Mouse (Mus musculus) adrenal gland, postnatal 36 days (tissue): Measurements from ENCODE around the gene Nsd1. TPM values are rescaled to one million over a fixed set of nuclear protein-coding genes. Genes with fewer than 3 reads are reported as not detected.
"Not testable (repeated sequence)": the region's sequence is repeated elsewhere in the genome, so short reads cannot be mapped to it uniquely, and the experiment has no call there.

Source experiments
- DNase-seq, 2 experiments: peaks; one replicate each; pipeline ENCODE4 v3.0.0; 2021; ENCODE audit warnings: mixed read lengths in 1 of 2
- total RNA-seq, 2 experiments: library from RNA; stranded (reverse); gene quantifications; 2 replicates each; pipeline ENCODE4 v1.2.3; 2021

Nsd1 gene
- total RNA-seq, 2 experiments from 2014 or later = 103 to 115 TPM

DNA sequence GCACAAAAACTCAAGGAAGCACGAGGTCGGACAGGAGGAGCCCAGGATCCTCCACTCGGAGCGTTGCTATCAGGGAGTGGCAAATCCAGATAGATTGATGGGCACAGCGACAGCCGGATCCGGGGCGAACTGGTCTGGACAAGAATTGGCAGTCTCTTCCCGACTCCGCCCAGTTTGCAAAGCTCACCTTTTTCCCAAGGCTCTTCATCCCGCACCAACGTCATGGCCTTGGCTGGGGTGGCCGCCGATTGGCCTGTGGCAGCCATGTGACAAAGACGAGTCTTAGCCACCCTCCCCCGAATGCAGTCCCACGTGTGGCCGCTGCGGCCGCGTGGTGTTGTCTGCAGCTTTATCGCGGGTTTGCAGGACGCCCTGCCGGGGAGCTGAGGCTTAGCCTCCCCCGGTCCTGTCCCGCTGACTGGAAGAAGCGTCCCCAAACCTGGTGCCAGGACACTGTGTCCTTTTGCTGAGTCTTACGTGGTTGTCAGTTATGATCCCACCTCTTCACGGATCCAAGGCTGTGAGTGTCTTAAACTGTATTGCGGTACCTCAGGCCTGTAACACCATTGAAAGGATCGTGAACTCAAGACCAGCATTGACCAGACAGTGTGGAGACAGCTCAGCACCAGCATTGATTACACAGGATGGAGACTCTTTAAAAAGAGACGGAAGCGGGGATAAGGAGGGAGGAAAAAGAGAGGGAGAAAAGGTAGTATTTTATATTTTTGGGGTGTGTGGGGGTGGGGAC lies 19.3 kb upstream of the Nsd1 start:
- DNase-seq = peak; percentile 97 to 99

DNA sequence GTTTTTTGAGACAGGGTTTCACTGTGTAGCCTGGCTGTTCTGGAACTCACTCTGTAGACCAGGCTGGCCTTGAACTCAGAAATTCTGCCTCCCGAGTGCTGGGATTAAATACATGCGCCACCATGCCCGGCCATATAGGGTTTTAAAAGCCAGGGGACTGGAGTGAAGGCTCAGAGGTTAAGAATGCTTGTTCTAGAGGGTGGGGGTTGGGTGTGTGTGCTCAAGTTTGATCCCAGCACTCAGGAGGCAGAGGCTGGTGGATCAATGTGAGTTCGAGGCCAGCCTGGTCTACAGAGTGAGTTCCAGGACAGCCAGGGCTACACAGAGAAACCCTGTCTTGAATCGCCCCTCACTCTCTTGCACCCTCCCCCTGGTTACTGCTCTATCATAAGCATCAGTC lies 18.0 kb upstream of the Nsd1 start:
- no peak for DNase-seq

DNA sequence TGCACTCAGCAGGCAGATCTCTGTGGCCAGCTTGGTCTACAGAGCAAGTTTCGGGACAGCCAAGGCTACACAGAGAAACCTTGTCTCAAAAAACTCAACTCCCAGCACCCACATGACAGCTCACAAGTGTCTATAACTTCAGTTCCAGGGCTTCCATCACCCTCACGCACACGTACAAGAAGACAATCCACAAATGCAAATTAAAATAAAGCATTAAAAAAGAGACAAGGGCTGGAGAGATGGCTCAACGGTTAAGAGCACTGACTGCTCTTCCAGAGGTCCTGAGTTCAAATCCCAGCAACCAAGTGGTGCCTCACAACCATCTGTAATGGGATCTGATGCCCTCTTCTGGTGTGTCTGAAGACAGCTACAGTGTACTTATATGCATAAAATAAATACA lies 6.8 kb upstream of the Nsd1 start:
- DNase-seq = not testable (repeated sequence)

DNA sequence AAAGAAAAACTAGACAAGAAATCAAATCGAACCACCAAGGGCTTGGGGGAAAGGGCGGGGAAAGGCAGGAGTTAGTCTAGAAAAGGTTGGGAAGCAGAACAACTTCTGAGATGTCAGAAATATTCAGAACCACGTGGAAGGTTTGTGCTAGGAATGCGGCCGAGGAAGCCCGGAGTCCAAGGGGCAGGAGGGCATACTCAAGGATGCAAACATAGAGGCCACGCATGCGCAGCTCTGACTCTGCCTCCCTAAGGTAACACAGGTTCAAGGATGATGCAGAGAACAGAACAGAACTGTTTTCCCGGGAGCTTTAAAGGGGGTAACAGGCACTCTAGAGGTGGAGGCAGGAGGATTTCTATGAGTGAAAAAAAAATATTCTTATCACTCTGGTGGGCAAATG lies 5.8 kb upstream of the Nsd1 start:
- DNase-seq = no peak

DNA sequence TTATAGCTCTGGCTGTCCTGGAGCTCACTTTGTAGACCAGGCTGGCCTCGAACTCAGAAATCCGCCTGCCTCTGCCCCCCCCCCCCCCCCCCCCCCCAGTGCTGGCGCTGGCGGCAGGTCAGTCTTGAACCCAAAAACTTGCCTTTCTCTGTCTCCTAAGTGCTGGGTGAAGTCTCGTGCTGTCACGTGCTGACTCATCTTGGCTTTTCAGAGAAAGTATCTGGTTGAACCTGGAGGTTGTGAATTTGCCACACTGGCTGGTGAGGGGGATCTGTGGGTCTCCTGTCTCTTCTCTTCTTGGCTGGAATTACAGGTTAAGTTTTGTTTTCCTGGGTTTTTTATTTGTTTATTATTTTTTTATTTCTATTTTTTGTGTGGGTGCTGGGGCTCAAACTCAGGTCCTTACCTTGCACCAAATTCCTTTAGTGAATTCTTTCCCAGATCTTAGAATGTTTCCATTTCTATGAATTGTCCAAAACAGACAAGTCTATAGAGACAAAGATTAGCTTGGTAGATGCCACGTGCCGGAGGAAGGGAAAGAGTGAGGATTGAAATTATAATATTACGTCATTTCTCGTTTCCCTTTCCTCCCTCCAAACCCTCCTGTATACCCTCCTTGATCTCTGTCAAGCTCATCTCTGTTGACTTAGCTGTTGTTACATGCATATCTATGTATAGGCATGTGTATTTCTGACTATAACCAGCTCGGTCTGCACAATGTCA lies 4.8 kb upstream of the Nsd1 start:
- no peak for DNase-seq

DNA sequence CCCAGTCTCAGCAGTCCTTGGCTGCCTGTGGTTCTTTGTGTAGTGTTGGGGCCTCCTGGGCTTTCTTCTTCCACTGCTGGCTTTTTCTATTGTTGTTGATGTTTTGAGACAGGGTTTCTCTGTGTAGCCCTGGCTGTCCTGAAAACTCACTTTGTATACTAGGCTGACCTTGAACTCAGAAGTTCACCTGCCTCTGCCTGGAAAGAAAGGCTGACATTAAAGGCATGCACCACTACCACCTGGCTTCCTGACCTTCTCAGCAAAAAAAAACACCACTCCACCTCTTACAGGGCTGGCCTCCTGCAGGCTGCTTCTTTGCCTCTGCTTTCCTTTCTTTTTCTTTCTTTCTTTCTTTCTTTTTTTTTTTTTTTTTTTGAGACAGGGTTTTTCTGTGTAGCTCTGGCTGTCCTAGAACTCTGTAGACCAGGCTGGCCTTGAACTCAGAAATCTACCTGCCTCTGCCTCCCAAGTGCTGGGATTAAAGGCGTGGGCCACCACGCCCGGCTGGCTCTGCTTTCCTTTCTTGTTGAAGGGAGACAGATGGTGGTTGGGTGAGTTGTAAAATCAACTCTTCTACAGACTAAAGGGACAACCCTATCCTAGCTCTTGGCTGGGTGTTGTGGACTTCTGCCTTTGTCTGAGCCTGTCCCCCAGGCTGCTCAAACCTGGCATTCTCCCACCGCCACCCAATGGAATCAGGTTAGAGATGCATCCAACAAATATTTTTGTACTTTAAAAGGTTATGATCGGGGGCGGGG lies 4.0 kb upstream of the Nsd1 start:
- no peak for DNase-seq

DNA sequence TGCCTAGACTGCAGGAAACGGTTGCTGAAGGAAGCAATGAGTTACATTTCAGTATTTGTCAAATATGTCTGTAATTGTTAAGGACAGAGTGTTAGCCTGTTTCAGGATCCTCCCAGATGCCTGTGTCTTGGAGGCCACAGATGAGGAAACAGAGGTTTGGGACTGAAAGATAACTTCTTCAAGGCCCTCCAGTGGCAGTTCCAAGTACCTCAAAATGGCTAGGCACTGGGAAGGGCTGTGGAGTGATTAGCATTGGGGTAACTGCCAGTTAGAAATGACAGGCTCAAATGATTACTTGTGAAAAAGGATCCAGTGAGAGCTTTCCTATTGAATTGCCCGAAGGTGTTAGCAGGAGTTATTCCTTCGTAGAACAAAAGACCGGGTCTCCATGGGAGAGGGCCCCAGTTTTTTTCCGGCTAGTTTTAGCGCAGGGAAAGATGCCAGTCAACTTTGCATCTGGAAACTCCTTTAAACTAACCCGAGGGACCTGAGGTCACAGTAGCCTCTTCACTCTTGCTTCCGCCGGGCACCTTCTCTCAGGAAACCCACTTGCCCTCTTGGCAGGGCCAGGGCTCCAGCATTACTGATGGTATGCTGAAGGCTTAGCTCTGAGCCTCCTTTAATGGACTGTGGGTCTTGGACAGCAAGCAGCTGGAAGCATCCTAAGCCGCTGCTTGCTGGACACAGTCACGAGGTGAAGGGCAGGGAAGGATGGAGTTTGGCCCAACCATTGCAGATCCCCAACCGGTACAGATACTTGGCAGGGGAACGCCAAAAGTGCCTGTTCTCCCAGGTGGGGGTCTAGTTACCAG lies 539 bp upstream of the Nsd1 start:
- DNase-seq = no peak

DNA sequence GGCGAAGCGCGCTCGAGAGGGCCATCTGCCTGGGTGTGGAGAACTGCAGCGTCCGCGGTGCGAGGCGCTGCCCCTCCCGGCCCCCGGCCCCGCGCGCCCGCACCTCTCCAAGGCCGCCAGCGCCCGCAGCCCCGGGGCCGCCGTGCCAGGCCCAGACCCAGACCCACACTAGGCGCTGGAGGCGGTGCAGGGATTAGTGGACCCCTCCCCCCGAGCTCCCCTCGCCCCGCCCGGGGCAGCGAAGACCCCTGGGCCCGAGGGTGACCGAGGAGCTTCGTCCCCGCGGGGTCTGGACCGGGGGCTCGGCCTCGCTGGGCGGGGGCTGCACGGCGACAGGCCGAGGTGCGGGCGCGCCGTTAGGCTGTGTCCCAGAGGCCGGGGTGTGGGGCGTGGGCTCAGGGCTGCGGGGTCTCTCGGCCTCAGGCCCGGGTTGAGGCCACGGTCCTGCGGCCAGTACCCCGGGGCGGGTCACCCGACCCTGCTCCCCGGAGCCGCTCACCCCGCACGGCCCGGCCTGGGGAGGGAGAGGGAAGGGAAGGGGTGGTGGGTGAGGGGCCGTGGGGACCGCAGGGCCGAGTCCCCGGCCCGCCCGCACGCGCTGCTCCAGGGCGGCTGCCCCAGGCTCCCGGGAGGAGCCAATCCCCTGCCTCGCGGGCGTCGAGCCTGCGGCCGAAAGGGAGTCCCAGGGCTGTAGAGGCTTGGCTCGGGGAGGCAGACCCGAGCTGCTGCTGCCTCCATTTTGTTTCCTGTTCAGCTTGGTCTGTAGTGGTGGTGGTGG lies 800 bp downstream of the Nsd1 start:
- DNase-seq = peak; percentile 33 to 59

DNA sequence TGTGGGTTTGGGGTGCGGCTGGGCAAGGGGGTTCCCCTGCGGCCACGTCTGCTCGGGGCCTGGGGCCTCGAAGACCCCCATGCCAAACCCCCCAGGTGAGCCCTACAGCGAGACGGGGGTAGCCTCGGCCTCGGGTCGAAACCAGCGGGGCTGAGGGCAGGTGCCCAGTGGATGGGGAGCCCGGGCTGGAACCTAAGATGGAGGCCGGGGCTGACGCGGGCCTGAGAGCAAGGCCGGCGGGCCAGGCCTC lies 1.3 kb downstream of the Nsd1 start:
- DNase-seq = no peak

DNA sequence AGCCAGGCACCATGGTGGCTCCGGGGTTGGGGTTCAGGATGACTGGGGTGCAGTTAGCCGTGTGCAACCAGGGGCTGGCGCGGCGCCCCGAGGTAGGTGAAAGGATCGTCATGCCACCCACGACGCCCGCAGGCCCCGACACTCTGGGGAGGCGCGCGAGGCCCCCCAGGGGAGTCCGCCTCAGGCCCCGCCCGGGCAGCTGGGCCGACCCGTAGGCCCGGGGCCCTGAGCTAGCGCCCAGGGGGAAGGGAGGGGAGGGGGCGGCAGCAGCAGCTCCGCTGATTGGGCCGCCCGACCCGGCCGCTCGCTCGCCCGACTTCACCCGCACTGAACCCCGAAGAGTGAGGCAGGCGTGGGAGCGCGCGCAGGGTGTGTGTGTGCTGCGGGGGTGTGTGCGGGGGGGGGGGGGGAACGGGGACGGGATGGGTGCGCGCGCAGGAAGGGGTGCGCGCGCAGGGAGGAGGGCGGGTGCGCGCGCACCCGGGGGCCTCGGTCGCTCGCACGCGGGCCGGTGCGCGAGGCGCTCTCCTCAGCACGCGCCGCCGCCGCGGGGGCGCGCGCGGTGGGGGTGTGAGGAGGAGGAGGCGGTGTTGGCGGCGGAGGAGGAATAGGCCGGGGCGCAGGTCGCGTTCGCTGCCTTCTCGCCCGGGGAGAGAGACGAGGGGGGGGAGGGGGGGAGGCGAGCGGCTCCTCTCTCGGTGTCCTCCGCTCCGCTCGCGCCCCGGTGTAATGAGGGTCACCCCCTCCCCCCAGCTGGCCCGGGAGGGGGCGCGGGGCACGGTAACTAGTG lies 1.8 kb downstream of the Nsd1 start:
- DNase-seq = peak; percentile 90 to 94

DNA sequence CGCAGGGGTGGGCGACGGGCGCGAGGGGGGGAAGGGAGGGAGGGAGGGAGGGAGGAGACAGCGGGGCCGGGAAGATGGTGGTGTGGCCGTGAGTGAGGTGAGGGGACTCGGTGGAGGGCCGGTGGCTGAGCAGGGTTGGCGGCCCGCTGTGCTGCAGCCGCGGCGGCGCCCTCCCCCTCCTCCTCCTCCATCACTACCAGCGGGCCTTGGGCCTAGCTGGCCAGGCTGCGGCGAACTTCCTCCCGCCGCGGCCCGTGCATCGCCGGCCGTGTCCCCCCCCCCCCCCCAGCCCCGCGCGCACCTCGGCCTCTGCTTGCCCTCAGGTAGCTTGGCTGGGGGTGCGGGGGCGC lies 2.4 kb downstream of the Nsd1 start:
- DNase-seq = peak; percentile 59 to 77

DNA sequence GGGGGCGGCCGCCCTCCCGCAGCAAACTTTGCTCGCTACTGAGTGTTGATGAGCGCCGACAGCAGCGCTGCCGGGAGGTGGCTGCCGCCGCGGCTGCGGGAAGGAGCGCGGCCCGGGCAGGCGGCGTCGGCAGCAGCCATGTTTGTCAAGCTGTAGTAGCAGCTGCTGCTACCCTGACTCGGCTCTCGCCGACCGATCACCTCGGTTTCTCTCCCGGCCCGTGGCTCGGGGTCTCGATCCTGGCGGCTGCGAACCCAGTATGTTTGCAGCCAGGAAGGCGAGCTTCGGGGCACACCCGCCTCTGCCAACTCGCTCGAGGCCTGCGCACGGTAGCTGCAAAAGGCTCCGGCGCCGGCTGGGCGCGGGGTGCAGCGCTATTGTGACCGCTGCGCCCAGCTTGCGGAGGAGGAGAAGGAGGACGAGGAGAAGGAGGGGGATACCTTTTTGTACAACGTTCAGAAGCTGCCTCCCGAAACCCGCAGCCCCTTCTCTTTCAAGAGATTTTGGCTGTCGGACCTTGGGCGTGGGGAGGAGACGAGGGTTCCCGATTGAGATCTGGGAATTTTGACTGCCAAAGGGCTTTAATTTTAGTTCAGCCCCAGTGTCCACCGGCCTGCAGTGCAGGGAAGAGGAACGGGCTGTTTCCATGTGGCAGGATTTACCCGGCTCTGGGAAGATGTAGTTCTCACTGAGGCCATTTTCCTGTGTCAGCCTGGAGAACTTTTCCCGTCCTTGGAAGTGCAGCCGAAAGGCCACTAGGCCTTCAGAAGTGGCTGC lies 3.0 kb downstream of the Nsd1 start:
- peak; percentile 68 to 75 for DNase-seq

DNA sequence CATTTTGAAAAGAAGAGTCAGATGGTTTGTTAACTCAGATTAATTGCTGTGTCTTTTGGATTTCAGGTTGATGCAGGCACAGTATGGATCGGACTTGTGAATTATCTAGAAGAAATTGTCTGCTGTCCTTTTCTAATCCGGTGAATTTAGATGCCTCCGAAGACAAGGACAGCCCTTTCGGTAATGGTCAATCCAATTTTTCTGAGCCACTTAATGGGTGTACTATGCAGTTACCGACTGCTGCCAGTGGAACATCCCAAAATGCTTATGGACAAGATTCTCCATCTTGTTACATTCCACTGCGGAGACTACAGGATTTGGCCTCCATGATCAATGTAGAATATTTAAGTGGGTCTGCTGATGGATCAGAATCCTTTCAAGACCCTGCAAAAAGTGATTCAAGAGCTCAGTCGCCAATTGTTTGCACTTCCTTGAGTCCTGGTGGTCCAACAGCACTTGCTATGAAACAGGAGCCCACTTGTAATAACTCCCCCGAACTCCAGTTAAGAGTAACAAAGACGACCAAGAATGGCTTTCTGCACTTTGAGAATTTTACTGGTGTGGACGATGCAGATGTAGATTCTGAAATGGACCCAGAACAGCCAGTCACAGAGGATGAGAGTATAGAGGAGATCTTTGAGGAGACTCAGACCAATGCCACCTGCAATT lies 3.7 kb downstream of the Nsd1 start:
- DNase-seq = no peak

DNA sequence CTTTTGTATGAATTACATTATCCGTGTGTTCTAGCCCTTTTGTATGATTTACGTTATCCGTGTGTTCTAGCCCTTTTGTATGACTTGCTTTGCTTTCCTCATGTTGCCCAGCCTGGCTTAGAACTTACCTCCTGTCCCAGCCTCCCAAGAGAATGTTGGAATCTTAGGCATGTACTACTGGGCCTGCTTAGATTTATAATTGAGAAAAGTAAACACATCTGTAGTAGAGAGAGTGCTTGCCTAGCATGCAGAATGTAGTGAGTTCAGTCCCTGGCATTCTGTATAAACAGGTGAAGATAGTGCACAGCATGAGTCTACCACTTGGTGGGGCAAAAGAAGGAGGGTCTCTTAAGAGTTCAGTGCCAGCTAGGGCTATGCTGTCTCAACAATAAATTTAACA lies 14.8 kb downstream of the Nsd1 start:
- no peak for DNase-seq

DNA sequence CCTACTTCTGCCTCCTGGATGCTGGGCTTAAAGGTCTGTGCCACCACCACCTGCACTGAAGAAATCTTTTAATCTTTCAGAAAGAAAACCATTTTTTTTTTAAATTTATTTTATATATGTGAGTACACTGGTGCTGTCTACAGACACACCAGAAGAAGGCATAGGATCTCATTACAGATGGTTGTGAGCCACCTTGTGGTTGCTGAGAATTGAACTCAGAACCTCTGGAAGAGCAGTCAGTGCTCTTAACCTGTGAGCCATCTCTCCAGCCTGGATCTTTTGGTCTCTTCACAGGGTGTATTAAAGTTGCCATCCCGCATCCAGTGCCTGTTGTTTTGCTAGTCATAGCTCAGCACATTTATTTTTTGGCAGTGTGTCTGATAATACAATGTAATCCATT lies 21.1 kb downstream of the Nsd1 start:
- no peak for DNase-seq

DNA sequence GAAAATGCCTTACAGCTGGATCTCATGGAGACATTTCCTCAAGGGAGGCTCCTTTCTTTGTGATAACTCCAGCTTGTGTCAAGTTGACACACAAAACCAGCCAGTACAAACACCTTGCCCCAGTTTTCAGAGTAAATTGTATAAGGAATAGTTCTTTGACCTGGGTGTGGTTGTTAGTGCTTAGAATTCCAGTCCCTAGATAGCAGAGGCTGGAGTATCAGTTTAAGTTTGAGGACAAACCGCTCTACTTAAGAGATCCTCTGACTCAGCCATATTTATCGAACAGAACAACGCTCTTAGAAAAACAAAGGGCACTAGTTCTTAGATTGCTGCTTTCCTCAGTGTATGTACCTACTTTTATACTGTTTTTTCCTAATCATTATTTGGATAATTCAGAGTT lies 33.6 kb downstream of the Nsd1 start:
- DNase-seq = no peak

DNA sequence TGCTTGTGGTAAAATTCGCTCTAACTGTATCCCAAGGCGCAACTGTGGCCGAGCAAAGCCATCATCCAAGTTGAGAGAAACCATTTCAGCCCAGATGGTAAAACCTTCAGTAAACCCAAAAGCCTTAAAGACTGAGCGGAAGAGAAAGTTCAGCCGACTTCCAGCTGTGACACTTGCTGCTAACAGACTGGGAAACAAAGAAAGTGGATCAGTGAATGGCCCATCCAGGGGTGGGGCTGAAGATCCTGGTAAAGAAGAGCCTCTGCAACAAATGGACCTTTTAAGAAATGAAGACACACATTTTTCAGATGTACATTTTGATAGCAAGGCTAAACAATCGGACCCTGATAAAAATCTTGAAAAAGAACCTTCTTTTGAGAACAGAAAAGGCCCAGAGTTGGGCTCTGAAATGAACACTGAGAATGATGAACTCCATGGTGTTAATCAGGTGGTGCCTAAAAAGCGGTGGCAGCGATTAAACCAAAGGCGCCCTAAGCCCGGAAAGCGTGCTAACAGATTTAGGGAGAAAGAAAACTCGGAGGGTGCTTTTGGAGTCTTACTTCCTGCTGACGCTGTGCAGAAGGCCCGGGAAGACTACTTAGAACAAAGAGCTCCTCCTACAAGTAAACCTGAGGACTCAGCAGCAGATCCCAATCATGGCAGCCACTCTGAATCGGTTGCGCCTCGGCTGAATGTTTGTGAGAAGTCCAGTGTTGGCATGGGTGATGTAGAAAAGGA lies 37.9 kb downstream of the Nsd1 start:
- no peak for DNase-seq

DNA sequence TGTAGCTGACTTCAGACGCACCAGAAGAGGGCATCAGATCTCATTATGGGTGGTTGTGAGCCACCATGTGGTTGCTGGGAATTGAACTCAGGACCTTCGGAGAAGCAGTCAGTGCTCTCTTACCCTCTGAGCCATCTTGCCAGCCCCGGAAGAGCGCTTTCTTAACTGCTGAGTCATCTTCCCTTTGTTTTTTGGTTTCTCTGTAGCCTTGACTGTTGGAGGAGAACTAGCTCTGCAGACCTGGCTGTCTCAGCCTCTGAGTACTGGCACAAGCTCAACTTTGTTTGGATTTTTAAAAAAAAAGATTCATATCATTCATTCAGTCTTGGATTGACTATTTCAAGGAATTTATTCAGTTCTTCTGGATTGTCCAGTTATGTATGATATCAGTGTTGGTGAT lies 39.7 kb downstream of the Nsd1 start:
- DNase-seq = peak; percentile 22 to 46

DNA sequence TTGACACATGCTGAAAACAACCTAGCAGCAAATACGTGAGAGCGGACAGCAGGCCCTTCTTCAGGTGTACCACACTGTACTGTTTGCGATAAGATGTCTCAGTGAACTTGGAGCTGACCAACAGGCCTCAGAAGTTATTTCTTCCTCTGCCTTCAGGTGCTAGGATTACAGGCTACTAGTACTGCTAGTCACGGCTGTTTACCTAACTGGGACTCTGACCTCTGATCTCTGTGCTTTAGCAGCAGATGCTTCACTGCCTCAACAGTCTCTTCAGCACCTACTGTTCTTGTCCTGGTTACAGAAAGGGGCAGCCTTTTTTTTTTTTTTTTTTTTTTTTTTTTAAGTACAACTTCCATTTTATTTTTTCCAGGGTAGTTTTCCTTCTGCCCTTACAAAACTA lies 43.2 kb downstream of the Nsd1 start:
- no peak for DNase-seq
